Mouse (Mus musculus): ENCODE results near the gene Tmco1.

GRCm38 (mm10) chr1:167290263-167290592, 17.9 kb upstream of the Tmco1 start:
- TF ChIP-seq POLR2A (IDR thresholded peaks at IDR 0.05; ENCODE audit: control insufficient read depth, low read depth, low read length): no peak
- no peak for TF ChIP-seq CTCF (IDR thresholded peaks at IDR 0.05; ENCODE audit: control insufficient read depth, insufficient read depth, insufficient replicate concordance, low read depth, low read length)
